Mouse (Mus musculus): ENCODE measurements around the gene Snapin.

DNA sequence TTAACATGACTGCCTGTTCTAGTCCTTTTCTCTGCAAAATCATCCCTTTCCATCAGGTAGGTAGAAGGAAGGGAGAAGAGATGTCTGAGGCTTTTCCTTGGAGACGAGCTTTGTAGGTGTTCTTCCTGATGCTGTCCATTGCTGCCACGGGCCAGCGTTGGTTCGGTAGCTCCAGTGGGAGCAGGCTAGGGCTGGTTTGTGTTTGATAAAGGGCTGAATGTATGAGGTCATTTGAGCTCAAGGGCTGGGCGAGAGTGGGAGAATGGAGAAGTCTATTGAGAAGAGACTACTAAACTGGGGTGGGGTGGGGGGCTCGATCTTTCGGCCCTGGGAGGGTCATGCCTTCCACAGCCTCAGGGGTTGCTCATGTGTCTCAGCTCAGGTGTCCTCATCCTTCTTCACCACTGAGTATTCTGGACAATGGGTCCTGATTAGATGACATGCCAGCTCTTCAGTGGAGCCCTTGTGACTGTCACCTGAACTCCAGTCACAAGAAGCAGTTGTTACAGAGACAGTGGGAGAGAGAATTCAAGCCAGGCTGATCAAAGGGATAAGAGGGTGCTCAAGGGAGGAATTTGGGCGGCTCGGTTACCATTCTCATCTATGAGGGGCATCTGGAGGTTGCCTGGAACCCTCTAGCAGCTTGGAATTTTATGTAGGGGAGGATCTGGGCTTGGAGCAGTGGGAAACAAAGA lies 22.3 kb upstream of the Snapin start:
- no peak for TF ChIP-seq EP300 (IDR thresholded peaks at IDR 0.05; ENCODE audit: low read depth)
- TF ChIP-seq CTCF (IDR thresholded peaks at IDR 0.05; ENCODE audit: low read depth) = no peak

Data from heart, postnatal 0 days (tissue).